Mouse (Mus musculus): ENCODE results near the gene Prpf4. TPM values are rescaled to one million over a fixed set of nuclear protein-coding genes. Genes with fewer than 3 reads are reported as not detected.

Gene Prpf4
- total and polyA plus RNA-seq, 3 experiments = 26.9 to 37.9 TPM; not detected in 1

GRCm38 (mm10) chr4:62369091-62369490 lies 39.5 kb upstream of the Prpf4 start (continued):
- no peak for TF ChIP-seq UBTF (IDR thresholded peaks at IDR 0.05; ENCODE audit: borderline replicate concordance, insufficient read depth, low read depth, low read length)
- TF ChIP-seq ZNF384 (IDR thresholded peaks at IDR 0.05; ENCODE audit: low read depth, low read length) = no peak
- TF ChIP-seq JUND (IDR thresholded peaks at IDR 0.05; ENCODE audit: low read depth, low read length) = no peak
- TF ChIP-seq E2F4 (IDR thresholded peaks at IDR 0.05; ENCODE audit: borderline replicate concordance, low read depth, low read length) = no peak
- no peak for TF ChIP-seq POLR2A (IDR thresholded peaks at IDR 0.05; ENCODE audit: control insufficient read depth in 1 of 2, insufficient read depth in 1 of 2, low read depth in 1 of 2, low read length in 2 of 2, poor library complexity in 1 of 2)
- TF ChIP-seq TCF12 (IDR thresholded peaks at IDR 0.05; ENCODE audit: low read depth, low read length) = peak; percentile 56; the same call in 1 of the 2 replicates
- no peak for TF ChIP-seq POLR2AphosphoS2 (IDR thresholded peaks at IDR 0.05; ENCODE audit: low read length)
- TF ChIP-seq HCFC1 (IDR thresholded peaks at IDR 0.05; ENCODE audit: low read depth, low read length) = peak; percentile 54; the same call in 1 of the 2 replicates
- peak; percentile 83; the same call in 1 of the 2 replicates for TF ChIP-seq MAX (IDR thresholded peaks at IDR 0.05; ENCODE audit: low read length)
- TF ChIP-seq CHD1 (IDR thresholded peaks at IDR 0.05; ENCODE audit: low read depth, low read length) = no peak
- no peak for TF ChIP-seq MAZ (IDR thresholded peaks at IDR 0.05; ENCODE audit: low read depth, low read length)

- Histone ChIP-seq H3K27me3 (ENCODE audit: control insufficient read depth in 1 of 2, insufficient read depth in 2 of 2, low read length in 2 of 2) (no peaks in the 10 kb centered on the region), H3K36me3 (ENCODE audit: control insufficient read depth in 1 of 2, insufficient read depth in 2 of 2, low read length in 2 of 2) (peaks cover 0 to 35% of the 10 kb centered on the region in 2 experiments; a peak in 3 of 4 replicates), H3K27ac (ENCODE audit: control insufficient read depth, low read depth, low read length) (no peak overlapping the region), H3K9me3 (replicated peaks; ENCODE audit: insufficient read depth, low read length) (no peaks in the 10 kb centered on the region), H3K9ac (ENCODE audit: control insufficient read depth, low read depth, low read length, poor library complexity, severe bottlenecking) (no peak overlapping the region), H3K4me1 (ENCODE audit: control insufficient read depth in 1 of 2, insufficient read depth in 2 of 2, low read length in 2 of 2) (peaks cover 20 to 23% of the 10 kb centered on the region in 2 experiments), H3K4me3 (ENCODE audit: control insufficient read depth in 1 of 2, insufficient read depth in 1 of 2, low read depth in 2 of 2, low read length in 2 of 2) (no peak overlapping the region), H3K79me2 (ENCODE audit: control insufficient read depth, insufficient read depth, low read length, poor library complexity) (peaks cover 14% of the 10 kb centered on the region)
- DNase-seq (ENCODE audit: low read depth, low spot score) = no peak
- TF ChIP-seq SMC3 (IDR thresholded peaks at IDR 0.05; ENCODE audit: low read depth, low read length) (no peak), RCOR1 (IDR thresholded peaks at IDR 0.05; ENCODE audit: low read depth, low read length) (no peak), HCFC1 (IDR thresholded peaks at IDR 0.05; ENCODE audit: low read depth, low read length) (no peak), NELFE (IDR thresholded peaks at IDR 0.05; ENCODE audit: low read depth, low read length) (no peak), KAT2A (conservative IDR thresholded peaks at IDR 0.05; ENCODE audit: low read depth, low read length) (no peak), MYB (IDR thresholded peaks at IDR 0.05; ENCODE audit: low read depth, low read length) (no peak), MXI1 (IDR thresholded peaks at IDR 0.05; ENCODE audit: low read depth, low read length) (no peak), CHD1 (IDR thresholded peaks at IDR 0.05; ENCODE audit: low read depth, low read length) (no peak)
Observed at GRCm38 (mm10) chr4:62372410-62372809, 36.2 kb upstream of the Prpf4 start.

GRCm38 (mm10) chr4:62372818-62373520 lies 35.6 kb upstream of the Prpf4 start:
- Histone ChIP-seq H3K36me3 (ENCODE audit: control insufficient read depth in 1 of 2, insufficient read depth in 2 of 2, low read length in 2 of 2) (peaks cover 0 to 35% of the 10 kb centered on the region in 2 experiments; a peak in 3 of 4 replicates), H3K9ac (ENCODE audit: control insufficient read depth, low read depth, low read length, poor library complexity, severe bottlenecking) (no peak overlapping the region), H3K4me1 (ENCODE audit: control insufficient read depth in 1 of 2, insufficient read depth in 2 of 2, low read length in 2 of 2) (peaks cover 19 to 20% of the 10 kb centered on the region in 2 experiments), H3K79me2 (ENCODE audit: control insufficient read depth, insufficient read depth, low read length, poor library complexity) (peaks cover 11% of the 10 kb centered on the region), H3K27me3 (ENCODE audit: control insufficient read depth in 1 of 2, insufficient read depth in 2 of 2, low read length in 2 of 2) (no peaks in the 10 kb centered on the region), H3K4me3 (ENCODE audit: control insufficient read depth in 1 of 2, insufficient read depth in 1 of 2, low read depth in 2 of 2, low read length in 2 of 2) (no peak overlapping the region), H3K27ac (ENCODE audit: control insufficient read depth, low read depth, low read length) (no peak overlapping the region), H3K9me3 (replicated peaks; ENCODE audit: insufficient read depth, low read length) (no peaks in the 10 kb centered on the region)
- no peak for DNase-seq (ENCODE audit: low read depth, low spot score)
- TF ChIP-seq SMC3 (IDR thresholded peaks at IDR 0.05; ENCODE audit: low read depth, low read length) = no peak
- no peak for TF ChIP-seq USF1 (IDR thresholded peaks at IDR 0.05; ENCODE audit: low read depth, low read length)
- TF ChIP-seq JUND (IDR thresholded peaks at IDR 0.05; ENCODE audit: low read depth, low read length) = no peak
- TF ChIP-seq BHLHE40 (IDR thresholded peaks at IDR 0.05; ENCODE audit: borderline replicate concordance, low read depth, low read length) = no peak
- TF ChIP-seq EP300 (IDR thresholded peaks at IDR 0.05; ENCODE audit: low read depth in 1 of 2, low read length in 2 of 2) = no peak
- no peak for TF ChIP-seq NRF1 (IDR thresholded peaks at IDR 0.05; ENCODE audit: insufficient read depth, low read depth, low read length, poor library complexity, severe bottlenecking)
- TF ChIP-seq TCF12 (IDR thresholded peaks at IDR 0.05; ENCODE audit: low read depth, low read length) = no peak
- TF ChIP-seq CTCF (IDR thresholded peaks at IDR 0.05 in 2 of 3, conservative IDR thresholded peaks at IDR 0.05 in 1 of 3; ENCODE audit: control insufficient read depth in 1 of 3, insufficient read depth in 1 of 3, low read depth in 2 of 3, low read length in 3 of 3, poor library complexity in 1 of 3, severe bottlenecking in 1 of 3) = no peak
- TF ChIP-seq MEF2A (IDR thresholded peaks at IDR 0.05; ENCODE audit: extremely low read depth, insufficient replicate concordance, low read depth, low read length, poor library complexity, severe bottlenecking) = no peak
- TF ChIP-seq CHD1 (IDR thresholded peaks at IDR 0.05; ENCODE audit: low read depth, low read length) = no peak
- no peak for TF ChIP-seq RCOR1 (IDR thresholded peaks at IDR 0.05; ENCODE audit: low read depth, low read length)
- no peak for TF ChIP-seq MYC (IDR thresholded peaks at IDR 0.05; ENCODE audit: low read depth, low read length)

Measured in MEL (cell line).